Mouse (Mus musculus) embryo, embryonic 10.5 days (tissue): ENCODE data around the gene Bicral.

Experiments used
- DNase-seq: peaks from one replicate; pipeline ENCODE4 v3.0.0-alpha.2; 2015; ENCODE audit warnings: low spot score

The Bicral gene

GRCm38 (mm10) chr17:46857903-46858748 is at the start of gene Bicral:
Bicral (minus strand) TSS chr17:46858482.
- no peak for DNase-seq

DNA sequence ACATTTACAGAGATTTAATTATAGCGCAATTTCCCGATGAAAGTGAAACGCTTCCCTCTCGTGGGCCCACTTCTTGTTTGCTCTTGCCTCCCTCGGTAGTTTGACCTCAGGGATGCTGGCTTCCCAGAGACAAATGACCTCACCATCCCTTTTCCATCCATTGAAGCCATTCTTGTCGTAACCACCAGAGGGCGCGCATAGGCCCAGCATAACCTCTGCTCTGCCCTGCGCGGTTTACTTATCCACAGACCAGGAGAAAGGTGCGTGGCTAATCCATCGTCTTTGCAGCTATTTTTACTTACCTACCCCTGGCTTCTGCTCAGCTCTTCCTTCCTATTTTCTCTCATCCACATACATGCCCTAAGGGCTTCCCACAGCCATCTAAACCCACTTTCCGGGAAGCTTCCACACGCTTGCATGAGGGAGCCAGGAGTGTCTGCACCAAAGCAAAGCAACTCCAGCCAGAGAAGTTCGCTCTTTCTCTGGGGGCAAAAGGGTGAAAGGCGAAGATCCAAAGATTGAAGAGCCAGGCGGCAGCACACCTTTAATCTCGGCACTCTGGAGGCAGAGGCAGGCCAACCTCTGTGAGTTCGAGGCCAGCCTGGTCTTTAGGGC is 45.7 kb upstream of the Bicral start:
- peak; percentile 91 for DNase-seq

- DNase-seq = no peak
Observed at GRCm38 (mm10) chr17:46900941-46901340, 42.7 kb upstream of the Bicral start.

- DNase-seq = peak; percentile 62
Observed at GRCm38 (mm10) chr17:46897221-46897950, 39.1 kb upstream of the Bicral start.

GRCm38 (mm10) chr17:46895426-46895825 is 37.1 kb upstream of the Bicral start:
- no peak for DNase-seq

- peak; percentile 25 for DNase-seq
Observed at GRCm38 (mm10) chr17:46890843-46891594, 32.7 kb upstream of the Bicral start.

DNA sequence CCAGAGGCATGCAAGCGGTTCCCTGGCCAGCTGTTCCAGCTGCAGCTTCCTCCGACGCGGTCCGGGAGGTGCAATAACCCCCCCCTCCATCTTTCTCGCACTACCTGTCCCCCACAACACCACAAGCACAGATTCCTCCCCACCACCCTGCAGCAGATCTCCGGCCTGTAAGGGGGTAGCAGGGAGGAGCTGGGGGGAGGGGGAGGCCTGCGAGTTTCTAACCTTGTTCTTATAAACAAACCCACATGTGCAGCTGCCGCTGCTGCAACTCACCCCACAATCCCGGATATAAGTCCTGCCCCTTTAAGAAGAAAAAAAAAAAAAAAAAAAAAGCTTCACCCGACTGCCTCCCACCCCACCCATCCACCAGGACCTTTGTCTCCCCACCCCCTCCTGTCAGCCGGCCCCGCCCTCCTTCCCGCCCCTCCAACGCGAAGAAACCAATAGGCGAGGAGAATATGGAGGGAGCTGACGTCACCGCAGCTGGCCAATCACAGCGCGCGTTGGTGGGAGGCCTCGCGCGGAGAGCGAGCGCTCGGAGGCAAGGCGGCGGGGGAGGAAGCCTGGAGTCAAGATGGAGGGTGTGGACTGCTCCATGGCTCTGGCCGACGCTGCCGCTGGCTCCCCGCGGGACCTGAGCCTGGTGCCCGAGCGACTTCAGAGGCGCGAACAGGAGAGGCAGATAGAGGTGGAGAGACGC is 32.0 kb upstream of the Bicral start, which contains the start of gene Tbcc:
Tbcc (plus strand) TSS at position 569 of the 700 bp plus-strand sequence.
- peak; percentile 98 for DNase-seq

- peak; percentile 86 for DNase-seq
Observed at GRCm38 (mm10) chr17:46889450-46890084, 31.3 kb upstream of the Bicral start.

- DNase-seq = peak; percentile 76
Observed at GRCm38 (mm10) chr17:46888511-46889212, 30.4 kb upstream of the Bicral start.

- DNase-seq = no peak
Observed at GRCm38 (mm10) chr17:46885910-46886643, 27.8 kb upstream of the Bicral start.

DNA sequence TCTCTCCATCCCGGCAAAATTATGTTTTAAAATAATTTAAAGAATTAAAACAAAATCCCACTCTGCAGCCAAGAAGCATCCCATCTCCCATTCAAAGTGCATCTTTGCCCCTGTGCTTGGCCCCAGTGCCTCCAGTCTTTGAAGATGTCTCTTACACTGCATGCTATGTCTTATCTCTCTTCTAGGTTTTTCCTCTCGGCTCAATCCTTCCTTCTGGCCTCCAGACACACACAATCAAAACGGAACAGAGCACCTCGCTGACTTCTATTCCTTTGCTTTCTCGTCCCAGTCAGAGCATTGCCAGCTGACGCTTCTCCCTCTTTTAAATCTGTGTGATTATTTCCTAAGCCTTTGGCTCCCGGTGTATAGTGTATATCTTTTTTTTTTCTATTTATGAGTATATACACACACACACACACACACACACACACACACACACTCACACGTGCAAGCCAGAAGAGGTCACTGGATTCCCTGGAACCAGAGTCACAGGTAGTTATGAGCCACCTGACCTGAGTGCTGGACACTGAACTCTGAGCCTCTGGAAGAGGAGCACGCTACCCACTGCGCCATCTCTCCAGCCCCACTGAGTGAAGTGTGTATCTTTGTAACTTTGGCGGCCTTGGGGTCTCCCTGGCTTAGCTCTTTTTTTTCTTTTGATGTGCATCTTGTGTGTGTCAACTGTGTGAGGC is 27.1 kb upstream of the Bicral start:
- no peak for DNase-seq

- no peak for DNase-seq
Observed at GRCm38 (mm10) chr17:46884766-46885165, 26.5 kb upstream of the Bicral start.

DNA sequence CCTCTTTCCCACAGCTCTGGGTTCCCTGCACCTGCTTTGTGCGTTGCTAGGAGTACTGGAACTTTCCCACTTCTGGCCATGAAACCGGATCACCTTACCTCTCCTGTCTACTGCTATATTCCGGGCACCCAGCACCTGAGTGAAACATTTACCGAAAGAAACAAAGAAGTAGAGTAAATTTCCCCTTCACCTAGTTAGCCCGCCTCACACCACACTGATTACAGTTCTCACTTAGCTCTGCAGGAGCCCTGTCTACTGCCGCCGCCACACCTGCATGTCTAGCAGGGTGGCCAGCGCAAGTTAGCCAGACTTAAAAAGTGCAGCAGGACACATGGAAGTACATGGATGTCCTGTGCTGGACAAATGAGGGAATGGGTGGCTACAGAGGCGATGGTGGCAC is 24.8 kb upstream of the Bicral start:
- no peak for DNase-seq

DNA sequence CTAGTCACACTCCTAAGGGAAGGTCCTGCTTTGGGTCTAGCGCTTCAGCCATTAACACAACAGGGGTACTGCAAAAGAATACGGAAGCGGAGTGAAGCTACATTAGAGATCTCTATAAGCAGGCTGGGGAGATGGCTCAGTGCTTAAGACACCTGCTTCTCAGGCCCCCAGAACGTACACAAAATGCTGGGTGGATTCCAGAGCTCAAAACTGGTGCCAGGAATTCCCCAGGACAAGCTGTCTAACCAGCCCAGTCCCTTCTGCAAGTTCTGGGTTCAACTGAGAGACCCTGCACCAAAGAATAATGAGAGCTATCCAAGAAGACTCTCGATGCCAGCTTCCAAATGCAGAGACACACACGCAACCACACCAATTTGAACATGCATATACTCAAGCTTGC is 23.4 kb upstream of the Bicral start:
- DNase-seq = no peak

GRCm38 (mm10) chr17:46880322-46880721 is 22.0 kb upstream of the Bicral start:
- no peak for DNase-seq

GRCm38 (mm10) chr17:46879841-46880311 is 21.6 kb upstream of the Bicral start:
- peak; percentile 35 for DNase-seq

DNA sequence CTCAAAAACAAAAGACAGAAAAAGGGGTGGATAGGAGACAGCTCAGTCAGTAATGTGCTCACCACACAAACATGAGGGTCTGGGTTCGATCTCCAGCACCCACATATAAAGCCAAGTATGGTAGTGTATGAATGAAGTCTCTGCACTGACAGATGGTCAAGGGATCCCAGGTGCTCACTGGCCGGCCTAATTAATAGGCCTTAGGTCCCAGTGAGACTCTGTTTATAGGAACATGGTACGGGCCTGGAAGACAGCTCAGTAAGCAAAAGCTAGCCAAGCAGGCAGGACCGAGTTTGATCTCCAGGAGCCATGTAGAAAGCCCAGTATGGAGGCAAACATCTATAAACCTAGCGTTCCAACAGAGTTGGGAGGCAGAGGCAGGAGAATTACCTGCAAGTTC is 18.8 kb upstream of the Bicral start:
- DNase-seq = no peak

- DNase-seq = peak; percentile 39
Observed at GRCm38 (mm10) chr17:46876371-46876950, 18.2 kb upstream of the Bicral start.
